In the genomic region with DNA sequence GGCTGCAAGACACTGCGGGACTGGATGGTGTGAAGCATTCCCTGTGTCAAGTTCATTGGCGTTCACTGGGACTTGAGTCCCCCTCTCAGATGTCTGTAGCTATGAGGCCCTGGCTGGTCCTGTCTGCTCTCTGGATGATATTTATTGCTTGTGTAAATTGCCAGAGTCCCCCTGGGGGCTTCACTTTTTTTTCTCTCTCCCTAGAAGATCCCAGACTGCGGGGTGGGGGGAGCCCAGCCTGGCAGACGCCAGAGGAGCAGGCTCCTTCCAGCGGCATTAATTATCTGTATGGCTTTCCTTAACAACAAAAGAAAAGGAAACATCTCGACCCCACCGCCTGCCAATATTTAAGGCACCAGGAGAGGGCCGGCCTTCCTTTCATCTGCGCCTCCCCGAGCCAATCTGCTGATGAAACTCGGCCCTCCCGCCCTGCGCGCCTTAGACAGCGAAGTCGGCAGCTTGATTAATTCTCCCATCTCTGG, we compare ENCODE assay signal across 8 mouse cellular contexts.
DNase-seq lines count a peak whose midpoint lies in the region; ATAC-seq and TF ChIP-seq lines count a peak whose summit lies in the region.

No protein-coding gene starts in this region.

- ATAC-seq in lung, embryonic 15.5 days (ENCODE audit: borderline replicate concordance, extremely low read depth, low FRiP score, low TSS enrichment) = no peak
- peak; percentile 76 for ATAC-seq in forebrain, embryonic 12.5 days (ENCODE audit: low FRiP score)
- ATAC-seq in limb, embryonic 12.5 days (ENCODE audit: insufficient number of reproducible peaks, insufficient read depth, low FRiP score, low TSS enrichment, low read depth) = peak; percentile 58; the same call in 1 of the 2 replicates
- no peak for ATAC-seq in liver, postnatal 0 days

- H3K27ac ChIP-seq in lung, embryonic 15.5 days = no peak overlapping the region
- peak overlapping the region; percentile 87 for H3K27ac ChIP-seq in forebrain, embryonic 12.5 days
- H3K27ac ChIP-seq in limb, embryonic 12.5 days = peak overlapping the region; percentile 53
- H3K27ac ChIP-seq in liver, postnatal 0 days (ENCODE audit: low read depth) = no peak overlapping the region

- TF ChIP-seq EP300 in liver, postnatal 0 days (IDR thresholded peaks at IDR 0.05; ENCODE audit: low read depth) = no peak

- peak overlapping the region; percentile 17; the same call in 1 of the 2 replicates for H3K4me2 ChIP-seq in lung, embryonic 15.5 days
- H3K4me2 ChIP-seq in forebrain, embryonic 12.5 days = peak overlapping the region; percentile 22
- H3K4me2 ChIP-seq in limb, embryonic 12.5 days = peak overlapping the region; percentile 36
- H3K4me2 ChIP-seq in liver, postnatal 0 days (ENCODE audit: low read depth, low read length) = no peak overlapping the region

- TF ChIP-seq POLR2A in lung, adult 2 months (IDR thresholded peaks at IDR 0.05; ENCODE audit: borderline replicate concordance, extremely low read depth, low read depth, low read length) = no peak

- TF ChIP-seq CTCF in lung, adult 2 months (IDR thresholded peaks at IDR 0.05; ENCODE audit: insufficient read depth, low read length) = no peak
- no peak for TF ChIP-seq CTCF in liver, postnatal 0 days (IDR thresholded peaks at IDR 0.05; ENCODE audit: low read depth)

- DNase-seq in lung, adult 2 months = no peak
- peak; percentile 63 for DNase-seq in retina, postnatal 1 day
- no peak for DNase-seq in layer of hippocampus, adult 9-11 months
- DNase-seq in right cerebral cortex, postnatal 36 days (ENCODE audit: low spot score in 2 of 2) = no peak
- no peak for DNase-seq in liver, postnatal 0 days

- WGBS in lung, embryonic 15.5 days = 14% methylated on average over 16 of the region's 16 CpGs
- 33% methylated on average over 16 of the region's 16 CpGs for WGBS in lung, adult 2 months
- WGBS in forebrain, embryonic 12.5 days = 21% methylated on average over 16 of the region's 16 CpGs
- 4% methylated on average over 16 of the region's 16 CpGs for WGBS in limb, embryonic 12.5 days
- 58% methylated on average over 16 of the region's 16 CpGs for WGBS in liver, postnatal 0 days (ENCODE audit: insufficient replicate concordance)

- no peak overlapping the region for H3K4me3 ChIP-seq in lung, embryonic 15.5 days
- H3K4me3 ChIP-seq in lung, adult 2 months (replicated peaks; ENCODE audit: extremely low read depth, low read depth, low read length) = no peak overlapping the region
- H3K4me3 ChIP-seq in forebrain, embryonic 12.5 days (replicated peaks) = no peak overlapping the region
- H3K4me3 ChIP-seq in limb, embryonic 12.5 days (replicated peaks) = no peak overlapping the region
- no peak overlapping the region for H3K4me3 ChIP-seq in liver, postnatal 0 days (ENCODE audit: low read depth, low read length)

- no peaks in the 10 kb centered on the region for H3K36me3 ChIP-seq in lung, embryonic 15.5 days
- H3K36me3 ChIP-seq in forebrain, embryonic 12.5 days (replicated peaks) = no peaks in the 10 kb centered on the region
- no peaks in the 10 kb centered on the region for H3K36me3 ChIP-seq in limb, embryonic 12.5 days
- no peaks in the 10 kb centered on the region for H3K36me3 ChIP-seq in liver, postnatal 0 days (replicated peaks; ENCODE audit: insufficient read depth, low read length)

- peaks cover 12% of the 10 kb centered on the region for H3K4me1 ChIP-seq in lung, embryonic 15.5 days
- H3K4me1 ChIP-seq in lung, adult 2 months (ENCODE audit: control insufficient read depth, insufficient read depth, low read length) = no peaks in the 10 kb centered on the region; the same call in 1 of the 2 replicates
- peaks cover 17% of the 10 kb centered on the region for H3K4me1 ChIP-seq in forebrain, embryonic 12.5 days
- H3K4me1 ChIP-seq in limb, embryonic 12.5 days (replicated peaks) = peaks cover 20% of the 10 kb centered on the region
- no peaks in the 10 kb centered on the region for H3K4me1 ChIP-seq in liver, postnatal 0 days (ENCODE audit: insufficient read depth)

- no peak overlapping the region for H3K9ac ChIP-seq in lung, embryonic 15.5 days
- H3K9ac ChIP-seq in forebrain, embryonic 12.5 days = no peak overlapping the region
- no peak overlapping the region for H3K9ac ChIP-seq in limb, embryonic 12.5 days (replicated peaks)
- H3K9ac ChIP-seq in liver, postnatal 0 days (replicated peaks) = no peak overlapping the region

- no peaks in the 10 kb centered on the region for H3K27me3 ChIP-seq in lung, embryonic 15.5 days
- H3K27me3 ChIP-seq in forebrain, embryonic 12.5 days = no peaks in the 10 kb centered on the region
- H3K27me3 ChIP-seq in limb, embryonic 12.5 days = peaks cover 3% of the 10 kb centered on the region; the same call in 1 of the 2 replicates
- H3K27me3 ChIP-seq in liver, postnatal 0 days (ENCODE audit: insufficient read depth, low read length) = no peaks in the 10 kb centered on the region

- H3K9me3 ChIP-seq in lung, embryonic 15.5 days = no peaks in the 10 kb centered on the region
- no peaks in the 10 kb centered on the region for H3K9me3 ChIP-seq in forebrain, embryonic 12.5 days
- H3K9me3 ChIP-seq in limb, embryonic 12.5 days = no peaks in the 10 kb centered on the region
- H3K9me3 ChIP-seq in liver, postnatal 0 days (ENCODE audit: low read length) = no peaks in the 10 kb centered on the region

Comparison
In these comparisons a context has a peak if more than half of its experiments do, and no peak if none do; other contexts are left out.
1. ATAC-seq: peak in forebrain, embryonic 12.5 days (single experiment) and limb, embryonic 12.5 days (single experiment); none in lung, embryonic 15.5 days (single experiment) and liver, postnatal 0 days (single experiment).
2. H3K27ac ChIP-seq: peak in forebrain, embryonic 12.5 days (single experiment) and limb, embryonic 12.5 days (single experiment); none in lung, embryonic 15.5 days (single experiment) and liver, postnatal 0 days (single experiment).